Mouse (Mus musculus) gastrocnemius, postnatal 4 days (tissue): Measurements from ENCODE around the gene Cacna1i. TPM values are rescaled to one million over a fixed set of nuclear protein-coding genes. Genes with fewer than 3 reads are reported as not detected.

Source experiments
- DNase-seq, 2 experiments: peaks; one replicate each; pipeline ENCODE4 v3.0.0; 2021 to 2022; ENCODE audit warnings: low spot score in 2 of 2, mixed read lengths in 2 of 2
- total RNA-seq, 2 experiments: library from RNA; stranded (reverse); gene quantifications; 2 replicates each; pipeline ENCODE4 v1.2.3; 2021

Gene Cacna1i
- total RNA-seq, 2 experiments from 2014 or later, result 0.05 TPM; not detected in 1

- DNase-seq, result no peak
Observed at GRCm38 (mm10) chr15:80399451-80399850, 112.4 kb downstream of the Cacna1i start.

DNA sequence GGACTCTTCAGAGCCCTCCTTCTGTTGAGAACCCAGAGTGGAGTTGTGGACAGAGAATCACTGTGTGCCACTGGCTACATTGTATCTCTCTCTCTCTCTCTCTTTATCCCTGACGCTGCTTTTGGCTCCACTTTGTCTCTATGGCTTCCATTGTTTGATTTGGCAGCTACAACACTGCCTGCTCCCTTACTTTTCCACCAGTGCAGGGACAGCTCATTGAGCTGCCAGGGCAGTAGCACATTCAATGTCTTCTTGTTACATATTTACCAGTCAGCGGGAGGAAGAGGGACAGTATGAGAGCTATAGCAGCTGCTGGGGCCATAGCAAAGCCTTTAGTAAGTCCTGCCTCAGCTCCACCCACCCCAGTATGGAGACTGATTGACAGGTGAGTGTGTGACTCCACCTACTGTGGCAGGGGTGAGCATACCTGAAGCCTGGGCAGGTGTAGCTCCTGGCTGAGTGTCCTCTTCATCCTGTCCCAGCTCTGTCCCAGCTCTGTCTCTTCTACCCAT, 114.4 kb downstream of the Cacna1i start:
- no peak for DNase-seq

- DNase-seq, result no peak
Observed at GRCm38 (mm10) chr15:80401980-80402379, 114.9 kb downstream of the Cacna1i start.

DNA sequence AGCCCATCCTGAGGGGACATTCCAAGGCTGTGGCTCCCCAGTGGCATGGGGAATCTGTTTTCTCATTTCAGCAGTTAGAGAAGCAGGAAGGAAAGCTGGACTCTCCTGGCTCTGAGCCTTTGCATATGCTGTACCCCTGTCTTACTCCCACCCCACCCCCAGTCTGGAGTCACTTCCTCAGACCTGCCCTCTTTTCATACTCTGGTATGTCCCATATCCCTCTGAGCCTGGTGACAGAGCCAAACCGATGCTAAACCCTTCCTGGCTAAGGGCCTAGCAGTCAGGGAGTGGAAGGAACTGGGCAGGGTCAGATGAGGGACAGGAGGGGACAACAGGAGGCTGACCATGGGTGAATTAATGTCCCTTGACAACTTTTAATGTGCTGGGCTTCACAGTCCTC, 120.8 kb downstream of the Cacna1i start:
- DNase-seq, result no peak

DNA sequence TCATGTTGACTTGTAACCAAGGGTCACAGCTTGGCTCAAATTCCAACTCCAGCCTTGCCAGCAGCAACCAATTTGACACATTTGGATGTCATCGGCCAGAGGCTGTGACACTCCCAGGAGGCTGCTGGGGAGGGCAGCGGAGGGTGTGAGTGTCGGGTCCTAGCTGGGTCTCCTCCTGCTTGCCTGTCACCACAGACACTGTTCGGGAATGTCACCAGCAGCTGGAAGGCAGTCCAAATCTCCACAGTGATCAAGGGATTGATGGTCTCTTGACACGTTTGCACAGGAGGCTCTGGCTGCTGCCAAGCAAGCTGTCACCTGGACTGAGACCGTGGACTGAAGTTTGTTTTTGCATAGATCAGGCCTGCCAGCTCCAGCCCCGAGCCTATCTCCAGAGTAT, 123.6 kb downstream of the Cacna1i start:
- DNase-seq, result no peak

- DNase-seq, result no peak
Observed at GRCm38 (mm10) chr15:80413070-80413469, 126.0 kb downstream of the Cacna1i start.

DNA sequence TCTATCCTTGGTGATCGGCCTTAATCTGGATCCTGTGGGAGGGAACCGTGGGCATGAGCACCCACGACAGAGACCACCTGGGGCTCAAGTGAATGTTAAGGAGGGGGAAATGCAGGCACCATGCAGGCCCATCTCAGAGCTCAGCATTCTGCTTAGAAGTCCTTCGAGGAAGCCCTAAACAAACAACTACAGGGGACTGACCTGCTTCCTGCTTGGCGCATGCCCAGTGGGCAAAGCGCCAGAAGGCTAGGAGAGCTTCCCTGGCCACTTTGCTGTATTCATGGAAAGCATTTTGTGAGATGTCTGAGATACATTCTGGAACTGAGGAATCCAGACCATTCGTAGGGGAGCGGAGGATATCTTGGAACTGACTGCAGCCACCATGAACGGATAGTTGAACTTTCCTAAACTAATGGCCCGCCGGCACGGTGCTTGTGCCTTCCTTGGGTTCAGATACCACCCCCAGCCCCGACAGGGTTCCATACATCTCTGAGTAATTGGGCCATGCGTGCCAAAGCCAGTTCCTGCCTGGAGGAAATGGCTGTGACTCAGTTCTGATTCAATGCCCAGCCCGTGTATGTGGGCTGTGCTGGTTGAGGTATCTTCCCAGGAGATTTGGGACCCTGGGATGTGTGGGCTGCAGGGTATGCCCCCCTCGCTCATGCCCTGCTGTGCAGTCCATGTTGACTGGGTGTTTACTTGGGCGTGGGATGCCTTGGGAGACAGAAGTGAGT, 127.1 kb downstream of the Cacna1i start:
- no peak for DNase-seq

DNA sequence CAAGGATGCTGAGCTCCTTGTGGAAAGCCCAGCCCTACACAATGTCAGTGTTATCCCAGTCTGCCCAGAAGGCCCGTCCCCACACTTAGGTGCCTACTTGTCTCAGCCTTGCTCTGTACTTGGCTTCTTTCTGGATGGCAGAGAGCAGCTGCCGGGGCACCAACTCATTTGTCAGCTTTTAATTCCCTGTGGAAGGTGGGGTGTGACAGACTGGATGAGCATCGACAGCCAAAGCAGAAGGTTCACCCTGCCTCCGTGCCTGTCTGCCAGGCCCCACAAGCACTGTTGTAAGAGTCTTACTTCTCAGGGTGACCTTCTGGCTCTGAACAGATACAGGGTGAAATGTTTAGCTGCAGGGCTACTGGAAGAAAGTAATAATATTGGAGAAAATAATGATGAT, 128.1 kb downstream of the Cacna1i start:
- DNase-seq, result no peak

- DNase-seq, result no peak
Observed at GRCm38 (mm10) chr15:80417066-80417465, 130.0 kb downstream of the Cacna1i start.

- DNase-seq, result no peak
Observed at GRCm38 (mm10) chr15:80418146-80418545, 131.1 kb downstream of the Cacna1i start.

DNA sequence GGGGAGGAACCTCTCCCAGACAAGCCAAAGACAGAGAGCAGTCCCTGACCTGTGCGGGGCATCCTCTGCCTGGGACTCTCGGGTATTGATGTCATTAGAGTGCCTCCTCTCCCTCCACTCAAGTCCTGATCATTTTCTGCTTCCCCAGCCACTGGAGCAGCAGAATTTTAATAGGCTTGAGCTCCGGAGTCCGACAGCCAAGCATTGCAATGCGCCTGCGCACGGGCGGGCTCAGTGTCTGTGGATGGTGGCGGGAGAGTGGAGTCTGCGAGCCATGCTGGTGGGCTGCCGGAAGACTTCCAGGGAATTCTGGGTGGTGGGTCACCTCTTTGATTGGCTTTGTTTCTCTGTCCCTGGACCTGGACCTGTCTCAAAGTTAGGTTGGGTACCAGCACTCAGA, 143.3 kb downstream of the Cacna1i start:
- DNase-seq, result no peak

- DNase-seq, result no peak
Observed at GRCm38 (mm10) chr15:80436961-80437360, 149.9 kb downstream of the Cacna1i start.

DNA sequence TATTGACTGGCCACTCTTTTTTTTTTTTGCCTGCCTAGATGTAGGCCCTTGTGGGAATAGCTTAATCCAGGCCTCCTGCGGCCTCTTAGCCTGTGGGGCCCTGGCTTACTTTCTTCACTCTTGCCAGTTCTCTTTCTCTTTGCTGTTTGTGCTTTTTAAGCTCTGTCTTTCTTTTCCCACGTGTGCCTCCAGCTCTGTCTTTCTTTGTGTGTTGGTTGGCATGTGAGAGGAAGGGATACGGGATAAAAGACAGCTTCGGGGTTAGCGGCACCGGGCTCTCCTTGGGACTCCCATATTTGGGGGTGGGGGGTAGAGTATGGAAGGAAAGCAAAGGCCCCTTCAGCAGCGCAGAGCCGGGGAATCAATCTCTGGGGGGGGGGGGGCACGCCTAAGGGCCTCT, 151.0 kb downstream of the Cacna1i start:
- DNase-seq, result no peak

GRCm38 (mm10) chr15:80438423-80438822, 151.4 kb downstream of the Cacna1i start:
- DNase-seq, result no peak

GRCm38 (mm10) chr15:80440195-80440594, 153.2 kb downstream of the Cacna1i start:
- no peak for DNase-seq

DNA sequence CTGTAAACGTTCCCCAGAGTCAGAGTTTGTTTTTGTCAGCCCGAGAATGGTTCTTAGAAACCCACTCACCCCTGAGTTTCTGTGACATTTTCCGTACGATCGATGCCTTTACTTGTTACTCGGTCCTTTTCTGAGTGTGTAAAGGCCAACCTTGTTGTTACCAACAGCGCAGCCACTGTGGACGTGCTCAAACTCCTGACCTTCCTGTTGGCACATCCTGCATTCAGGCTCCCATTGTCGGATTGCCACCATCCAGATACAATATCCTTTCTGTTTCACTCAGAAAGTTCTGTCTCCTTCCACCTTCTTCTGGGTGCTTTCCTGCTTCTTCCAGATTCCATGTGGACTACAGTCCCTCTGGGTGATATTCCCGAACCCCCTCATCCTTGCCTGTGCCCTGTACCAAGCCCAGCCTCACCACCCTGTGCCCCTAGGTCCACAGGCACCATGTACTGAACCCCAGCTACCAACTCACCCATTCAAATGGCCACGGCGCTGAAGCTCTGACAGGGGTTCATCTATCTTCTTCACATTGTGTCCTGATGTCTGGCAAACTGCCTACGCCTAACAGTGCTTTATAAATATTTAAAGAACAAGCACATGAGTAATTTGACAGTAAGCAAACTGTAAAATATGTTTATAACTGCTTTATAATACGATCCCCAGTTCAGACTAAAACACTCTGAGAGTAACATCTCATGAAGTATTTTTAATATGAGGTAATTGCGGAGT, 159.1 kb downstream of the Cacna1i start:
- no peak for DNase-seq

Other genes with a start within 250 kb of the Cacna1i start
- gene Syngr1, start 195.9 kb upstream of the Cacna1i start, total RNA-seq, result 1 to 10 TPM; 8.7 to 8.8 TPM
- gene Rpl3, start 195.4 kb upstream of the Cacna1i start, total RNA-seq, result 100 to 1,000 TPM; 475 to 533 TPM
- 10 to 100 TPM; 19.3 to 20.2 TPM for gene Tab1, start 154.1 kb upstream of the Cacna1i start, total RNA-seq
- gene Mgat3, start 113.5 kb upstream of the Cacna1i start, total RNA-seq, result 1 to 10 TPM; 4.1 to 4.5 TPM
- gene Mief1, start 53.2 kb upstream of the Cacna1i start, total RNA-seq, result 10 to 100 TPM; 28.7 to 33.5 TPM
- 10 to 100 TPM; 12.3 to 12.6 TPM for gene AC140267.1, start 51.4 kb upstream of the Cacna1i start, total RNA-seq
- 100 to 1,000 TPM; 118 to 130 TPM for gene Atf4, start 32.1 kb upstream of the Cacna1i start, total RNA-seq
- 10 to 100 TPM; 23.8 to 26.4 TPM for gene Rps19bp1, start 22.9 kb upstream of the Cacna1i start, total RNA-seq